Mouse (Mus musculus) ES-Bruce4 (cell line): Measurements from ENCODE around the gene Cab39.

ENCODE experiments used
- CTCF ChIP-seq: IDR thresholded peaks from one replicate; pipeline ENCODE4 v1.8.1; 2011; ENCODE audit warnings: low read depth, low read length
- EP300 ChIP-seq: IDR thresholded peaks from 2 replicates; pipeline ENCODE4 v1.6.1; 2011; ENCODE audit warnings: low read depth, low read length; ENCODE audit not compliant: insufficient read depth

DNA sequence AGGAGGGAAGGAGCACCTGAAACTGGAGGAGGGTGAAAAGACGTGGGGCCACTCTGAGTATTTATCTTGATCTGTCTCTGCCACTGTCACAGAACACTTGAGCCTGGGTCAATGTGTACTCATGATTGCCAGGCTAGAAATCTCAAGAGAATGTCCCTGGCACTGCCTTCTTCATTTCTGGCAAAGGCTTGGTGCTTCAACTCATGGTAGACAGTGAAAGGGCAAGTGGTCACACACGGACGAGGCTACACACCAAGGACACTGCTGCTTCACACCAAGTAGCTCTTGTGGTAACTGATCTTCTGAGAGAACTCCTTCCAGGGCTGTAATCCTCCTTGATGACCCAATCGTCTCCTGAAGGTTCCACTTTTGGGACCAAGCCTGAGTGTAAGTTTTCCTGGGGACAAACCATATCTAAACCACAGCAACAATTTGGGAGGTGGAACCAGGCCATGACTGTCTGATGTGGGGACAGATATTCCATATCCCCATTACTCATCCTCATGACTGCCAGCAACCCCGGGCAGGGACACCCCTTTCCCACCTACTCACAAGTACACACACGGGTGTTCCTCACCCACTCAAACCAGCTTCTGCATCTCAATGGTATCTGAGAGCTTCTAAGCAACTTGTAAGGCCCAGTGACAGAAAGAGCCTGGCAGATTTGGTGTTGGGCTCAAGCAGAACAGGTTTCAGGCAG lies 35.6 kb upstream of the Cab39 start:
- TF ChIP-seq EP300 (no peak), CTCF (no peak)
